Mouse (Mus musculus): ENCODE measurements around the gene Dock11. TPM values are rescaled to one million over a fixed set of nuclear protein-coding genes. Genes with fewer than 3 reads are reported as not detected.

Dock11 gene
- total RNA-seq, 2 experiments from 2014 or later: 9.0 to 11.2 TPM

GRCm38 (mm10) chrX:36050312-36050711 lies 161.7 kb downstream of the Dock11 start:
- intact Hi-C loops (cut with DNase I): no loop called here
- DNase-seq (ENCODE audit: extremely low spot score in 1 of 2, low spot score in 2 of 2): no peak

- no peak for DNase-seq (ENCODE audit: extremely low spot score in 1 of 2, low spot score in 2 of 2)
- intact Hi-C loops (cut with DNase I): no loop called here
Observed at GRCm38 (mm10) chrX:36073997-36074396, 185.4 kb downstream of the Dock11 start.

GRCm38 (mm10) chrX:36077164-36077563 lies 188.5 kb downstream of the Dock11 start:
- intact Hi-C loops (cut with DNase I): no loop called here
- DNase-seq (ENCODE audit: extremely low spot score in 1 of 2, low spot score in 2 of 2): no peak

GRCm38 (mm10) chrX:36082917-36083316 lies 194.3 kb downstream of the Dock11 start:
- peak in 1 of 2 experiments; percentile 24 for DNase-seq (ENCODE audit: extremely low spot score in 1 of 2, low spot score in 2 of 2)
- intact Hi-C loops (cut with DNase I): no loop called here

GRCm38 (mm10) chrX:36088464-36089256 lies 200.0 kb downstream of the Dock11 start:
- intact Hi-C loops (cut with DNase I): no loop called here

GRCm38 (mm10) chrX:36100883-36101282 lies 212.3 kb downstream of the Dock11 start:
- intact Hi-C loops (cut with DNase I): no loop called here
- DNase-seq (ENCODE audit: extremely low spot score in 1 of 2, low spot score in 2 of 2): no peak

More at GRCm38 (mm10) chrX:36088464-36089256, 200.0 kb downstream of the Dock11 start:
- no peak for DNase-seq (ENCODE audit: extremely low spot score in 1 of 2, low spot score in 2 of 2)

GRCm38 (mm10) chrX:36101318-36101717 lies 212.7 kb downstream of the Dock11 start:
- intact Hi-C loops (cut with DNase I): no loop called here

GRCm38 (mm10) chrX:36108601-36109000 lies 220.0 kb downstream of the Dock11 start:
- DNase-seq (ENCODE audit: extremely low spot score in 1 of 2, low spot score in 2 of 2): no peak
- intact Hi-C loops (cut with DNase I): no loop called here

More at GRCm38 (mm10) chrX:36101318-36101717, 212.7 kb downstream of the Dock11 start:
- DNase-seq (ENCODE audit: extremely low spot score in 1 of 2, low spot score in 2 of 2): no peak

- DNase-seq (ENCODE audit: extremely low spot score in 1 of 2, low spot score in 2 of 2): peak in 1 of 2 experiments; percentile 58
Observed at GRCm38 (mm10) chrX:36111622-36112421, 223.2 kb downstream of the Dock11 start, which contains the start of gene Il13ra1. Gene Il13ra1 (plus strand): TSS chrX:36112110.

GRCm38 (mm10) chrX:36112422-36112750 lies 223.8 kb downstream of the Dock11 start:
- DNase-seq (ENCODE audit: extremely low spot score in 1 of 2, low spot score in 2 of 2): no peak
- intact Hi-C loops (cut with DNase I): no loop called here

More at GRCm38 (mm10) chrX:36111622-36112421, 223.2 kb downstream of the Dock11 start, which contains the start of gene Il13ra1:
- intact Hi-C loops (cut with DNase I): no loop called here

- DNase-seq (ENCODE audit: extremely low spot score in 1 of 2, low spot score in 2 of 2): no peak
- intact Hi-C loops (cut with DNase I): no loop called here
Observed at GRCm38 (mm10) chrX:36115171-36115570, 226.5 kb downstream of the Dock11 start.

Other genes starting within 250 kb of the Dock11 start
- gene Il13ra1, start 223.3 kb downstream of the Dock11 start, total RNA-seq (2021): 1 to 10 TPM; 4.2 to 5.2 TPM